Mouse (Mus musculus) cerebellum, adult 11 months (tissue): ENCODE results near the gene Prkcd.

ENCODE experiments used
- DNase-seq: peaks from one replicate; pipeline ENCODE4 v3.0.0; 2022

Prkcd gene

GRCm38 (mm10) chr14:30625856-30626726 lies at the start of gene Prkcd:
Prkcd (minus strand) TSS chr14:30626210.
- DNase-seq = peak; percentile 49

GRCm38 (mm10) chr14:30674947-30675346 lies 48.9 kb upstream of the Prkcd start:
- DNase-seq = no peak

- peak; percentile 70 for DNase-seq
Observed at GRCm38 (mm10) chr14:30671986-30672312, 45.9 kb upstream of the Prkcd start.

GRCm38 (mm10) chr14:30671095-30671985 lies 45.3 kb upstream of the Prkcd start:
- no peak for DNase-seq

GRCm38 (mm10) chr14:30670161-30670560 lies 44.2 kb upstream of the Prkcd start:
- no peak for DNase-seq

GRCm38 (mm10) chr14:30666604-30667003 lies 40.6 kb upstream of the Prkcd start:
- no peak for DNase-seq

GRCm38 (mm10) chr14:30666061-30666460 lies 40.1 kb upstream of the Prkcd start:
- DNase-seq = no peak

- no peak for DNase-seq
Observed at GRCm38 (mm10) chr14:30655531-30655930, 29.5 kb upstream of the Prkcd start.

GRCm38 (mm10) chr14:30654691-30655228 lies 28.8 kb upstream of the Prkcd start:
- no peak for DNase-seq

GRCm38 (mm10) chr14:30653943-30654659 lies 28.1 kb upstream of the Prkcd start, which contains the start of gene Rft1:
Rft1 (plus strand) TSS chr14:30654360.
- DNase-seq = peak; percentile 96

GRCm38 (mm10) chr14:30650969-30651368 lies 25.0 kb upstream of the Prkcd start:
- DNase-seq = no peak

- DNase-seq = no peak
Observed at GRCm38 (mm10) chr14:30649745-30650144, 23.7 kb upstream of the Prkcd start.

GRCm38 (mm10) chr14:30648478-30648877 lies 22.5 kb upstream of the Prkcd start:
- no peak for DNase-seq

- no peak for DNase-seq
Observed at GRCm38 (mm10) chr14:30646486-30646885, 20.5 kb upstream of the Prkcd start.

GRCm38 (mm10) chr14:30645066-30645465 lies 19.1 kb upstream of the Prkcd start:
- DNase-seq = no peak

GRCm38 (mm10) chr14:30644026-30644425 lies 18.0 kb upstream of the Prkcd start:
- no peak for DNase-seq

GRCm38 (mm10) chr14:30641748-30642147 lies 15.7 kb upstream of the Prkcd start:
- DNase-seq = no peak

GRCm38 (mm10) chr14:30638686-30639085 lies 12.7 kb upstream of the Prkcd start:
- DNase-seq = no peak

GRCm38 (mm10) chr14:30638009-30638408 lies 12.0 kb upstream of the Prkcd start:
- DNase-seq = no peak

GRCm38 (mm10) chr14:30637087-30637486 lies 11.1 kb upstream of the Prkcd start:
- DNase-seq = no peak

- no peak for DNase-seq
Observed at GRCm38 (mm10) chr14:30636499-30636898, 10.5 kb upstream of the Prkcd start.

- DNase-seq = no peak
Observed at GRCm38 (mm10) chr14:30635219-30635910, 9.4 kb upstream of the Prkcd start.
